Mouse (Mus musculus) C2C12 (cell line): ENCODE results near the gene Ern1. TPM values are rescaled to one million over a fixed set of nuclear protein-coding genes. Genes with fewer than 3 reads are reported as not detected.

Experiments
- H3K27me3 ChIP-seq: one replicate; pipeline ENCODE4 v1.6.1; 2011; ENCODE audit not compliant: control insufficient read depth, insufficient read depth, insufficient read length
- H3K36me3 ChIP-seq: one replicate; pipeline ENCODE4 v1.6.1; 2011; ENCODE audit not compliant: control insufficient read depth, insufficient read depth
- H3K4me3 ChIP-seq: one replicate; pipeline ENCODE4 v1.5.1; 2011; ENCODE audit warnings: mild to moderate bottlenecking, control low read depth; ENCODE audit not compliant: poor library complexity, insufficient read depth, severe bottlenecking
- H3K79me2 ChIP-seq: one replicate; pipeline ENCODE4 v1.6.1; 2011; ENCODE audit not compliant: control insufficient read depth, insufficient read depth
- H3K79me3 ChIP-seq: one replicate; pipeline ENCODE4 v1.6.1; 2011; ENCODE audit warnings: low read depth, control low read depth
- H3ac ChIP-seq: one replicate; pipeline ENCODE3; 2011; ENCODE audit warnings: low read depth; ENCODE audit not compliant: control insufficient read depth, insufficient read length
- CEBPB ChIP-seq: IDR thresholded peaks from one replicate; pipeline ENCODE4 v1.6.1; 2011; ENCODE audit warnings: low read depth, mild to moderate bottlenecking, control low read depth, moderate library complexity
- CTCF ChIP-seq: IDR thresholded peaks from one replicate; pipeline ENCODE4 v1.5.1; 2011; ENCODE audit not compliant: control insufficient read depth, insufficient read depth, insufficient read length
- FOSL1 ChIP-seq: IDR thresholded peaks from one replicate; pipeline ENCODE4 v1.8.0; 2011; ENCODE audit warnings: mild to moderate bottlenecking, low read length; ENCODE audit not compliant: poor library complexity, insufficient read depth, severe bottlenecking
- MAX ChIP-seq: IDR thresholded peaks from one replicate; pipeline ENCODE4 v1.6.1; 2011; ENCODE audit warnings: mild to moderate bottlenecking, control low read depth
- MYOD1 ChIP-seq: IDR thresholded peaks from one replicate; pipeline ENCODE4 v1.6.1; 2011; ENCODE audit warnings: low read depth; ENCODE audit not compliant: control insufficient read depth, insufficient read length
- MYOG ChIP-seq: IDR thresholded peaks from one replicate; pipeline ENCODE4 v1.6.1; 2011; ENCODE audit not compliant: control insufficient read depth, insufficient read length; ENCODE audit errors: extremely low read depth
- USF1 ChIP-seq: IDR thresholded peaks from one replicate; pipeline ENCODE4 v1.6.1; 2011; ENCODE audit warnings: low read depth, mild to moderate bottlenecking, control low read depth, moderate library complexity
- polyA plus RNA-seq: library from polyadenylated mRNA; unstranded; fragments of >200 nt; fragmentation: generic; extraction: Trizol; gene quantifications from one replicate; pipeline ENCODE4 v1.2.1, GENCODE M21; 2012; ENCODE audit warnings: missing spikeins

Gene Ern1
- polyA plus RNA-seq, 1 experiment, result 6.0 TPM

DNA sequence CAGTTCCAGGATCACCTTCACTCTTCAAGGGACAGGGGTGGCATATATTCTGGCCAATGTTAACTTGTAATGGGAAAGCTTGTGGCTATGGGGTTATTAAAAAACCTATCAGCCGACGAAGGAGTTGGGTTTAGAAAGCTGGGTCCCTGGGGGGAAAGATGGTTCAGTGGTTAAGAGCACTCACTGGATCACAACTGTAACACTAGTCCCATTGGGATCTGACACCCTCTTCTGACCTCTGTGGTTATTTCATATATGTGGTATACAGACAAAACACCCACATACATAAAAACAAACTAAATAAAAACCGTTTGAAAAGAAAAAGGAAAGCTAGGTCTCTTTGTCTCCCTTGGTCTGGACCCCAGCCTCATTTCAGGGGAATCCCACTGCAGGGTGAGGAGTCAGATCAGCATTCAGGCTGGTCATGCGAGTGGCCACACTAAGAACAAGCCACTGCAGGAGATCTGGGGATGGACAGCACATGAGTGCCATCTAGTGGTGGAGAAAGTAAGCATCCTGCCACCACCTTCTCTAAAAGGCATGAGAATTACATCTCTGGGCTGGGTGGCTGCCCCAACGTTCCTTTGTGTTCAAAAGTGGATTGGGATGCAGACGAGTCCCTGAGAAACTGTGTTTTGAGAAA, 96.0 kb downstream of the Ern1 start:
- Histone ChIP-seq H3K27me3 (no peaks in the 10 kb centered on the region), H3K4me3 (no peak overlapping the region), H3ac (no peak overlapping the region), H3K79me2 (no peaks in the 10 kb centered on the region), H3K36me3 (peaks cover 8% of the 10 kb centered on the region), H3K79me3 (no peaks in the 10 kb centered on the region)
- no peak for TF ChIP-seq FOSL1
- TF ChIP-seq MYOD1, result no peak
- peak; percentile 69 for TF ChIP-seq CTCF

- Histone ChIP-seq H3K4me3 (no peak overlapping the region), H3K36me3 (peaks cover 4% of the 10 kb centered on the region), H3K79me2 (no peaks in the 10 kb centered on the region), H3ac (no peak overlapping the region), H3K79me3 (no peaks in the 10 kb centered on the region), H3K27me3 (no peaks in the 10 kb centered on the region)
- TF ChIP-seq CEBPB (no peak), MYOG (no peak), USF1 (no peak), CTCF (no peak), MAX (no peak), FOSL1 (no peak), MYOD1 (no peak)
Observed at GRCm38 (mm10) chr11:106390757-106391156, 96.9 kb downstream of the Ern1 start.

DNA sequence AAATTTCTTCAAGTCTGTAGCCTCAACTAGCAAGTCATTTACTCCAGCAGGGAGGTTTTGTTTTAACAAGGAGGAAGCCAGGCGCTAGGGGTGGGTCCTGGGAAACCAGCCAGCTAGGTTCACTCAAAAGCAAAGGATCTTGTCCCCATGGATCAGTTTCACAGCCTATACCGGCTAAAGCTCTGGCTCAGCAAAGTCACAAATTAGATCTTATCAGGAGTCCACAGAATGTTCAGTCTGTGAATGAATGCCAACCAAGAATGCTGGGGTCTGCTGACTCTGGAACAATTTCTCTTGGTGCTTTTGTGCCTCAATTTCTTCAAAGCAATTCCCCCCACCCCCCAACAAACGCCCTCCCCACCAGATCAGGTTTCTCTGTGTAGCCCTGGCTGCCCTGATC, 98.0 kb downstream of the Ern1 start:
- no peak for TF ChIP-seq CEBPB
- no peak overlapping the region for H3K4me3 ChIP-seq
- no peaks in the 10 kb centered on the region for H3K79me2 ChIP-seq
- no peaks in the 10 kb centered on the region for H3K27me3 ChIP-seq
- no peaks in the 10 kb centered on the region for H3K79me3 ChIP-seq
- no peak overlapping the region for H3ac ChIP-seq
- peaks cover 4% of the 10 kb centered on the region for H3K36me3 ChIP-seq

- no peaks in the 10 kb centered on the region for H3K79me2 ChIP-seq
- TF ChIP-seq USF1 (peak; percentile 18), MYOD1 (no peak)
- no peak within 1 kb of the TSS for H3K4me3 ChIP-seq
- no peaks in the 10 kb centered on the region for H3K36me3 ChIP-seq
- H3K79me3 ChIP-seq, result no peaks in the 10 kb centered on the region
- no peaks in the 10 kb centered on the region for H3K27me3 ChIP-seq
- H3ac ChIP-seq, result no peak within 1 kb of the TSS
Observed at GRCm38 (mm10) chr11:106387791-106388216, 99.8 kb downstream of the Ern1 start, which contains the start of gene Icam2. Icam2 (minus strand) TSS chr11:106388075.

DNA sequence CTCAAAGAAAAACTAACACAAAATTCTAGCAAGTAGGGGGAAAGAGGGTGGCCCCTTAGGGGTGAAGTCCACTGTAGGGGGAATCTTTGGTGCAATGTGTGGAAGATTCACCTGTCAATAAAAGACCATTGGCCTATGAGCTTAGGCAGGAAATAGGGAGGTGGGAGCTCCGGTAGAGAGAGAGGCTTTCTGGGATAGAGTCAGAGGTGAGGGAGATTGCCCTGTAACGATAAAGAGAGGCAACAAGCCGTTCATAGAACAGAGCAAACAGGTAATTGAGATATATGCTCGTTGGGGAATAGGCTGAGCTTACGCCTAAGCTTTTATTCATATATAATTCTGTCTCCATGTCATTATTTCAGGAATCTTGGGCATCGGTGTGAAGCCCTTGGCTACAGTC, 100.6 kb downstream of the Ern1 start:
- no peak overlapping the region for H3ac ChIP-seq
- no peak overlapping the region for H3K4me3 ChIP-seq
- H3K36me3 ChIP-seq, result no peaks in the 10 kb centered on the region
- no peaks in the 10 kb centered on the region for H3K27me3 ChIP-seq
- H3K79me2 ChIP-seq, result no peaks in the 10 kb centered on the region
- no peak for TF ChIP-seq MAX
- TF ChIP-seq MYOG, result no peak
- TF ChIP-seq MYOD1, result no peak
- TF ChIP-seq USF1, result no peak
- TF ChIP-seq FOSL1, result no peak
- TF ChIP-seq CTCF, result no peak
- TF ChIP-seq CEBPB, result no peak
- H3K79me3 ChIP-seq, result no peaks in the 10 kb centered on the region

- H3K36me3 ChIP-seq, result no peaks in the 10 kb centered on the region
- no peaks in the 10 kb centered on the region for H3K79me3 ChIP-seq
- H3K79me2 ChIP-seq, result no peaks in the 10 kb centered on the region
- no peak overlapping the region for H3K4me3 ChIP-seq
- H3K27me3 ChIP-seq, result no peaks in the 10 kb centered on the region
- TF ChIP-seq MAX, result no peak
- H3ac ChIP-seq, result no peak overlapping the region
Observed at GRCm38 (mm10) chr11:106386409-106386808, 101.2 kb downstream of the Ern1 start.
